Mouse (Mus musculus): Measurements from ENCODE around the gene Tigd3. TPM values are rescaled to one million over a fixed set of nuclear protein-coding genes. Genes with fewer than 3 reads are reported as not detected.

The Tigd3 gene
- total and polyA plus RNA-seq, 3 experiments = 2.1 to 2.2 TPM; not detected in 1

DNA sequence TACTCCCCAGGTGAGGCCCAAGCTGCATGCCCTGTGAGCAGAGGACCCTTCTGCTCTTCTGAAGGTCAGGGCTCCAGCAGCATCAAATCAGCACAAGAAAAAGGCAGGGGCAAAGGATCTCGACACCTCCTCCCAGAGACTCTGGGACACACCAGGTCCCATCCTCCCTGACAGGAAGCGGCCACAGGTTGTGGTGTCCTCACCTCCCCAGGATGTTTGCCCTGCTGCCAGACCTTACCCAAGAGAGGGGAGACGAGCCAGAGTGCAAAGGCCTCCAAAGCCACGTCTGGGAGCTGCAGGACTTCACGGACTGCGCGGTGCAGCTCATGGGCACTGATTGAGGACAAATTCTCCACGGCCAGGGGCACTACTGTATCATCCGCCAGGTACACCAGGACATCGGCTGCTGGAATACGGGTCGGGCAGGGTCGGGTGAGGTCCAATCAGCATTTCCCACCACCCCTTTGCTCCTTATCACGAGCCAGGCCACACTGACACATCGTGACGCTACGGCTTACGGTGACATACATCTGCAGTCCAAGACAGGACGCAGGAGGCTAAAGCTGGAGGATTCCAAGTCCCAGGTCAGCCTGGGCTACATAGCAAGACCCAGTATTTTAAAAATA, 20.9 kb downstream of the Tigd3 start:
- peaks cover 2 to 16% of the 10 kb centered on the region in 2 experiments for H3K4me1 ChIP-seq (ENCODE audit: control insufficient read depth in 1 of 2, insufficient read depth in 2 of 2, low read length in 2 of 2)

DNA sequence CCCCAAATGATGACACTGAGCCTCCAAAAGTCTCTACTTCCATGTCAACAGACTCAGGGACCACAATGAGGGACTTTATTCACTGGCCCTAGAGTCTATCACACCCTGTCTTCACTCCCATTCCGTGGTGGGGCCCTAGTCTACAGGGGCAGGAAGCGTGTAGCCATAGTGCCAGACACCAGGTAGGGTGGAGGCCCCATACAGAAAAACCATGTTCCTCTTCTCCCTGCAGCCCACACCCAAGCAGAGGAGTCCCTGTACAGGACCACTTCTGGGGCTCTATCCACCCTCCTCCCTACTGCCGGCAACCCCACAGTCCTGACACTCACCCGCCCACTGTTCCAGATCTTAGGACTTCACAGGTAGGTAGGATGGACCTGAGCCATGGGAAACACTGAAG, 21.4 kb downstream of the Tigd3 start:
- Histone ChIP-seq H3K4me3 (ENCODE audit: control insufficient read depth in 1 of 2, insufficient read depth in 1 of 2, low read depth in 2 of 2, low read length in 2 of 2) (no peak overlapping the region), H3K9ac (ENCODE audit: control insufficient read depth, low read depth, low read length, poor library complexity, severe bottlenecking) (no peak overlapping the region), H3K4me1 (ENCODE audit: control insufficient read depth in 1 of 2, insufficient read depth in 2 of 2, low read length in 2 of 2) (peaks cover 2 to 16% of the 10 kb centered on the region in 2 experiments; a peak in 3 of 4 replicates), H3K9me3 (replicated peaks; ENCODE audit: insufficient read depth, low read length) (no peaks in the 10 kb centered on the region), H3K27ac (ENCODE audit: control insufficient read depth, low read depth, low read length) (no peak overlapping the region), H3K36me3 (ENCODE audit: control insufficient read depth in 1 of 2, insufficient read depth in 2 of 2, low read length in 2 of 2) (peaks cover 0 to 11% of the 10 kb centered on the region in 2 experiments; a peak in 2 of 4 replicates), H3K79me2 (ENCODE audit: control insufficient read depth, insufficient read depth, low read length, poor library complexity) (peaks cover 6% of the 10 kb centered on the region; the same call in 1 of the 2 replicates), H3K27me3 (ENCODE audit: control insufficient read depth in 1 of 2, insufficient read depth in 2 of 2, low read length in 2 of 2) (no peaks in the 10 kb centered on the region)
- no peak for TF ChIP-seq ELF1 (IDR thresholded peaks at IDR 0.05; ENCODE audit: low read depth, low read length)
- no peak for TF ChIP-seq EP300 (IDR thresholded peaks at IDR 0.05; ENCODE audit: low read depth in 1 of 2, low read length in 2 of 2)
- TF ChIP-seq USF1 (IDR thresholded peaks at IDR 0.05; ENCODE audit: low read depth, low read length) = no peak
- no peak for TF ChIP-seq MXI1 (IDR thresholded peaks at IDR 0.05; ENCODE audit: low read depth, low read length)
- no peak for TF ChIP-seq ZKSCAN1 (IDR thresholded peaks at IDR 0.05; ENCODE audit: low read depth, low read length)
- no peak for TF ChIP-seq MAFK (IDR thresholded peaks at IDR 0.05; ENCODE audit: borderline replicate concordance, low read depth, low read length)
- no peak for TF ChIP-seq RAD21 (IDR thresholded peaks at IDR 0.05; ENCODE audit: low read depth, low read length)
- no peak for TF ChIP-seq BHLHE40 (IDR thresholded peaks at IDR 0.05; ENCODE audit: borderline replicate concordance, low read depth, low read length)
- TF ChIP-seq ZC3H11A (IDR thresholded peaks at IDR 0.05; ENCODE audit: low read depth, low read length) = no peak
- TF ChIP-seq JUND (IDR thresholded peaks at IDR 0.05; ENCODE audit: low read depth, low read length) = no peak
- no peak for TF ChIP-seq USF2 (IDR thresholded peaks at IDR 0.05; ENCODE audit: borderline replicate concordance in 1 of 2, insufficient read depth in 1 of 2, low read depth in 1 of 2, low read length in 2 of 2)
- no peak for DNase-seq (ENCODE audit: low read depth, low spot score)

More for the DNA sequence above, 20.9 kb downstream of the Tigd3 start:
- no peaks in the 10 kb centered on the region for H3K27me3 ChIP-seq (ENCODE audit: control insufficient read depth in 1 of 2, insufficient read depth in 2 of 2, low read length in 2 of 2)
- H3K9ac ChIP-seq (ENCODE audit: control insufficient read depth, low read depth, low read length, poor library complexity, severe bottlenecking) = no peak overlapping the region
- no peak for TF ChIP-seq MYC (IDR thresholded peaks at IDR 0.05; ENCODE audit: low read depth, low read length)
- no peak for TF ChIP-seq NRF1 (IDR thresholded peaks at IDR 0.05; ENCODE audit: insufficient read depth, low read depth, low read length, poor library complexity, severe bottlenecking)
- no peak for TF ChIP-seq KAT2A (conservative IDR thresholded peaks at IDR 0.05; ENCODE audit: low read depth, low read length)
- TF ChIP-seq ZC3H11A (IDR thresholded peaks at IDR 0.05; ENCODE audit: low read depth, low read length) = no peak
- no peak for TF ChIP-seq GABPA (IDR thresholded peaks at IDR 0.05; ENCODE audit: low read depth, low read length)
- TF ChIP-seq MAFK (IDR thresholded peaks at IDR 0.05; ENCODE audit: borderline replicate concordance, low read depth, low read length) = no peak
- H3K36me3 ChIP-seq (ENCODE audit: control insufficient read depth in 1 of 2, insufficient read depth in 2 of 2, low read length in 2 of 2) = peaks cover 0 to 11% of the 10 kb centered on the region in 2 experiments; a peak in 2 of 4 replicates
- H3K79me2 ChIP-seq (ENCODE audit: control insufficient read depth, insufficient read depth, low read length, poor library complexity) = peaks cover 6% of the 10 kb centered on the region; the same call in 1 of the 2 replicates
- no peaks in the 10 kb centered on the region for H3K9me3 ChIP-seq (replicated peaks; ENCODE audit: insufficient read depth, low read length)
- H3K4me3 ChIP-seq (ENCODE audit: control insufficient read depth in 1 of 2, insufficient read depth in 1 of 2, low read depth in 2 of 2, low read length in 2 of 2) = no peak overlapping the region
- H3K27ac ChIP-seq (ENCODE audit: control insufficient read depth, low read depth, low read length) = no peak overlapping the region
- DNase-seq (ENCODE audit: low read depth, low spot score) = no peak

All from MEL (cell line).